Mouse (Mus musculus) cerebellum, postnatal 36 days (tissue): ENCODE data around the gene Gpc5.
"Not testable (repeated sequence)": the region's sequence is repeated elsewhere in the genome, so short reads cannot be mapped to it uniquely, and the experiment has no call there.

Experiments
- DNase-seq, 2 experiments: peaks; one replicate each; pipeline ENCODE4 v3.0.0; 2021 to 2022; ENCODE audit warnings: mixed read lengths in 2 of 2

Gene Gpc5

DNA sequence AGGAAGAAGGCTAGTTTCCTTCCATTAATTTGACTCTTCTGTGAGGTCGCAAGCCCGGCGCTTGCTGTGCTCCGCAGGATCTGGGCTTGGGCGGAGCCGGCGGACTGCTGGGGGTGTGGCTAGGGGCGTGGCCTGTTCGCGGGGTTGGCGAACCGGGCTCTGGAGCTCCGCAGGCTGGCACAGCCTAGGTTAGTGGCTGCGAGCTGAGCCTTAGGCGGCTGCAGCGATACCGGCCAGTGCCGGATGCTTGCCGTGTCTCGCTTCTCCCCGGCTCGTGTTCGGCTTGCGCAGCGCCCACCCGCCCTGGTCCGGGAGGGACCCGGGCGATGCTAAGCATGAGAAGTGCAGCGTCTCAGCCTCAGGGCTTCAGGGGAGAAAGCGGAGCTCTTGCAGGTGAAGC, at the start of gene Gpc5:
Gpc5 (plus strand) TSS at position 135 of the 400 bp plus-strand sequence.
- DNase-seq, result peak; percentile 79 to 87

DNA sequence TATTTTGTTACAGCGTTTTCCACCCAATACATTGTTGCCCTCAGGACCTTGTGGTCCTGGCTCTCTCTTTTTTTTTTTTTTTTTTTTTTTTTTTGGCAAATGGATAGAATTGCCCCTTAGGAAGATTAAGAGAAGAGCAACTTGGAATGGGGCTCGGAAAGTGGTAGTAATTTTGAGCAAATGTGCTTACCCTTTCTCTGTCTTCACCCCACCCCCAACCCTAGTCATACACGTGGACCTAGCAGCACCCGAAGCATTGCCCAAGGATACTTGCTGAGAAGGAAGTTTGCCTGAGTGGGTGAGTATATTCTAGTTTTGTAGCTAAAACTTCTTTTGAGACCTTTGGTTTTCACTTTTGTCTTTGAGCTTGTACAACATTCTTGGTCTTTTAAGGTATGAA, 49.4 kb upstream of the Gpc5 start:
- no peak for DNase-seq

DNA sequence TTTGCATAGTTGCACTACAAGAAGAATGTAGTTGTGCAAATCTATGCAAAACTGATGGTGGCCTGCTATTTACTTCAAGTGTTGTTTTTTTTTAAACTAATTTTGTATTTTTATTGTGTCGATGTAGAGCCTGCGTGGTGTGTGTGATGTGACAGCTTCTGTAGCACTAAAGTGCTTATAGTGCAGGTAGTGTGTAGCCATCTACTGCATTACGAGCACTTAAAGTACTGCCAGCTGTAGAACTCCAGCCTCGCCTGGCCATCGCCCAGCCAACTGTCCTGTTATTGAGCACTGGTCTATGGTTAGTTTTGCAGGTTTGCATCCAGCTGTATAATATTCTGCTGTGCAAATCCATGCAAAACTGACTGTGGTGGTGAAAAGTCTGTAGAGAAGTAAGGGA, 48.0 kb upstream of the Gpc5 start:
- DNase-seq, result no peak

DNA sequence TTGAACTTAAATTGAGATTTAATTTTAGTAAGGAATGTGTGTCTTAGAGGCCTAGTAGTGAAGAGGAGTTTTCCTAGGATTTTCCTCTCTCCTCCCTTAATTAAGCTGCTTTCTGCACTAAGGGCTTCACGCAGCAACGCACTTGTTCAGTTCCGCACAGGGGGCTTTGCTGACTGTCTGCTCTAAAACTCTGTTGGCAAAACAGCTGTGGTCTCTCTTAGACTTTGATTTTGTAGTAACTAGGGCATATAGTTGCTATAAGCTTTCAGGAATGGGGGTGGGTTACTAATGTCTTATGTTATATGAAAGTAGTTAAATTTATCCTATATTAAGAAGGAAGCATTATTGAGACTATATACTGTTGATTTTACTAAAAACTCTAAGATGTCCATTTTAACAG, 46.3 kb upstream of the Gpc5 start:
- no peak for DNase-seq

DNA sequence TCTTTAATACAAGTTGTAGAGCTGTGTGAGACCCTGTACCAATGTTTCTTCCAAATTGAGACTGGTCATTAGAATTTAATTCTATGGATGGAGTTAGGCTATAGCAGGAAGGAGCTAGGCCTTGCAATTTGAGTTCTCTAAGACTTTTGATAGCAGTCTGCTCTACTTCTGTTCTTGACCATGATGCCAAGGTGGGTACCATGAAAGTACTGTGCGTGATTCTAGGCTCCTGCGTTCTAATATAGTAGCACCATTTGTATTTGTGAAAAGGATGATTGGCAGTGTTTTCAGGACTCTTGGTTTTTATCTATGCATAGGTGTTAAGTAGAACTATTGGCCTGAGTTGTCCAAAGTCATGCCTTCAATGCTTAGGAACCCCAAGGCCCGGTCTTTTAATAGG, 44.7 kb upstream of the Gpc5 start:
- DNase-seq, result no peak

DNA sequence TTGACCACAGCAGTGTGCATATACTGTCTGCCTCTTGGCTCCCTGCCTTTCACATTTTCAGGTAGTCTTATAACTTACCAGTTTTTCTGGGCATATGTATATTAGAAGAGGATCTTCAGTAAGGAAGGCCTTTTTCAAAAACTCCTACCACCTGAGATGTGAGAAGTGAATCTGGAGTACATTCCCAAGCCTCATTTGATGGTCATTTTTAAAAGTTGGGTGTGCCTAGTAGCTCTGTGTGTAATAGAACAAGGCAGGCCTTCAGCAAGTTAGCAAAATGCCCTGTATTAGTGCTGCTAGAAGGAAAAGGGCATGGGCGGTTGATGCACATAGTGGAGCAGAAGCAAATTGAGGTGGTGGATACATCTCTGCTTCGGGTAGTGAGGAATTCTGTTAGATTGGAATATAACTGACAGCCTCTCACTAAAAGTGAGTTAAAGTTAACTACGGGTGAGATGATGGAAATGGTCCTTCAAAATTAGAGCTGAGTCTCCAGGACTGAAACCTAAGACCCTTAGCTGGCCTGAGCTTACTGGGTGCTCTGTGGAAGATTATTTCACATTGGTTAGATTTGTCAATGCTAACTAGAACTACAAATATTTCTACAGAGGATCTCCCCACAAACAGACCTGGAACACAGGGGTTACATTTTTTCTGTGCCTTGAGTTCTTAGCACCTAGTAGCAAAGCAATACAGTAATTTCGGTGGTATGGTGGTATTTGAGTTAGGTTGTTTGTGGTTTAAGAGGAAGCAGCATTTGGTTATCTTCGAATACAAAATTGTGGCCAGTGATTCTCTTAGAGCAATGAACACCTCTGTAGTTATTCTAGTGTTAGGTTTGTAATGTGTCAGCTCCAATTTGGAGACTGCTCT, 43.8 kb upstream of the Gpc5 start:
- no peak for DNase-seq

DNA sequence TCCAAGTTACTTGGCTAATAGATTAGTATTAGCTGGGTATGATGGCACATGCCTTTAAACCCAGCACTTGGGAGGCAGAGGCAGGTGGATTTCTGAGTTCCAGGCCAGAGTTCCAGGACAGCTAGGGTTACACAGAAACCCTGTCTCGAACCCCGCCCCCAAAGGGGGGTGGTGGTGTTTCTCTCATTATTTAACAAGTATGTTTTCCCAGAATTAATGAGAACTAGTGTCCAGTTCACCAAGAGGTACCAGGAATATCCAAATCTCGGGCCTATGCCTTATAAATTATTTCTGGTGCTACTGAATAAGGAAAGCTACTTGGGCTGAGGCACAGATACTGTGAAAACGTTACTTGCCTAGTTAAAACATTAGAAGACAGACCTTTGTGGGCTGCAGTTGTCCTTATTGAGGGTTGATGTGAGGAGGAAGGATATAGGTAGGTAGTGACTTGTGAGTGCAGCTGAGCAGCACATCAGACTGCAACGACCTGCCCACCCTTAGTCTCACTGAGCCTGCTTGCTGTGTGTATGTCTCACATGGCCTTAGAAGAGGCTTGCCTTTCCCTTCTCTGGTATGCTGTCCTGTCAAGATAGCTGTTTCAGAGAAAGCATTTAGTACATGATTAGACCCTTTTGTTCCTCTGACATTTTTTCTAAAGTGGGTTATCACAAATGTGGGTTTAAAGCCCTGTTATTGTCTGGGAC, 43.0 kb upstream of the Gpc5 start:
- DNase-seq, result no peak

DNA sequence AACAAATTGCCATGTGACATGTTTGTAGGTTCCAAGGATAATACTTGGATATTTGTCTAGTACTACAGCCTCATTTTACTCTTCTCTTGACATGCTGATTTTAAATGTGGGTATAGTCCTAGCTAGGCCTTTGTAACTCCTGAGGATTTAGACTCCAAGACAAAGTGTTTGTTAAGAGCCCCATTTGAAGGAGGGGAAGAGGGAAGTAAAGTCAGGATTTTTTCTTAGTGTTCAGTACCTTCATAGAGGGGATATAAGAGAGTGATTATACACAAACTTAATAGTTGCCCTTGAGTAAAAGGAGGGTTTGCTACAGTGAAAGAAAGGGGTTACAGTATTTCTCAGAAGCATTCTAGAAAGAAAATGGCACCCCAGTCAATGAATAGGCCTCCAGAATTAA, 42.2 kb upstream of the Gpc5 start:
- no peak for DNase-seq

DNA sequence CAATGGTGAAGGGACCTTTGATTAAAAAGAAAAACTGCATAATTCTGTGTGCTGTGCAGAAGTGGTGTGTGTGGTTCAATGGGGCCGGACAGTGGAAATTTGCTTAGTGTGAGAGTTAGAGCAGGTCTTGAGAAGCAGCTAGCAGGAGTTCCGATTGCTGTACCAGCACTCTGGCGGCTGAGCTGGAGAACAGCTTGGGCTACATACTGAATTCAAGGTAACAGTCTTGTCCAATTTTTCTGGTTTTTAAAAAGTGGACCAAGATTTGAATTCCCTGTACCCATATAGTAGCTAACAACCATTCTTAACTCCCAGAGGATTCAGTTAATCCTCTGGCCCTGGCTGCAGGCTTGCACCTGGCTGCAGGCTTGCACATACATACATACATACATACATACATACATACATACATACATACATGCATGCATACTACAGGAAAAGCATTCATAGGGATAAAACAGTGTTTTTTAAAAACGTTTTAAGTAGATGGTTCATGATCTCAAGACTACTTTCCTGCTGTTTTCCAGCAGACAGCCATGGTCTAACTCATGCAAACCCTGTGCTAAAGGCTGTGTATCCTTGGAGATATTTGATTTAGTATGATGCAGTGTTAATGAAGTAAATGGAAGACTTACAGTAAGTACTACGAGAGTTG, 40.8 kb upstream of the Gpc5 start:
- DNase-seq, result no peak

DNA sequence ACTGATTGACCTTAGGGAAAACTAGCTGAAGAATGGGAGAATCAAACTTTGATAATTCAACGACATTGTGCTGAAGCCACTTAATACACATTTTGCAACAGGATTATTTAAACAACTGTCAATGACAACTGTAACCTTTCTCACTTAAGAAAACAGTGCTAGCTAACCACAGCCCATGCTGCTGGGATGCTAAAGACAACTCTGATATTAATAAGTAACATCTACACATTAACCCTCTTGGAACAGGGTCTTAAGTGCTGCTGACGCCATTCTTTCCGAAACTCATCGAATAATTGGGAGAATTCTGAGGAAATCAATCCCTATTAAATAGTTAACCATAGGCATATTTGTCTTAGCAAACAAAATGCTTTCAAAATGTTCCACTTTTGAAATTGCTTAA, 39.6 kb upstream of the Gpc5 start:
- no peak for DNase-seq

DNA sequence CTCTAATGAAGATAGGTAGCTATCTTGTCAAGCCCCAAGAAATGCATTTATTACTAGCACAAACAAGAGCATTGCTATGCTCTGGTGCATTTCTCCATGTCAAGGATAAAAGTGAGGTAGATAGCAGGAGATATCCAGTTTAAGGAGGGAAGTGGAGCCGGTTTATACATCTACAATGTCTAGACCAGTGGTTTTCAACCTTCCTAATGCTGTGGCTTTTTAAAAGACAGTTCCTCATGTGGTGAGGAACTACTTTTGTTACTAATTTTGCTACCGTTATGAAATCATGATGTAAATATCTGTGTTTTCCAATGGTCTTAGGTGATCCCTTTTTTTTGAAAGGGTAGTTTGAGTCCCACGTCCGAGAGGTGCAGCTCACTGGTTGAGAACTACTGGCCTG, 37.8 kb upstream of the Gpc5 start:
- DNase-seq, result no peak

DNA sequence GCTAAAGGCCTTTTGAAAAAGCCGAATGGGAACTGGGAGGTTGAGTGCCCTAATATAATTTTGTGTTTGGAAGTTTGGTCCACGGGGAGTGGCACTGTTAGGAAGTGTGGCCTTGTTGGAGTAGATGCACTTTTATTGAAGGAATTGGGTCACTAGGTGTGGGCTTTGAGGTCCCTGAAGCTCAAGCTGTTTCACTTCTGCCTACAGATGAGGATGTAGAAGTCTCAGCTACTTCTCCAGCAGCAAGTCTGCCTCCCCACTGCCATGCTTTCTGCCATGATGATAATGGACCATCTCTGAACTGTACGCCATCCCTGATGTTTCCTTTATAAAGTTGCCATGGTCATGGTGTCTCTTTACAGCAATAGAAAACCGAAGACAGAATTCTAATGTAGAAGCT, 34.5 kb upstream of the Gpc5 start:
- no peak for DNase-seq

DNA sequence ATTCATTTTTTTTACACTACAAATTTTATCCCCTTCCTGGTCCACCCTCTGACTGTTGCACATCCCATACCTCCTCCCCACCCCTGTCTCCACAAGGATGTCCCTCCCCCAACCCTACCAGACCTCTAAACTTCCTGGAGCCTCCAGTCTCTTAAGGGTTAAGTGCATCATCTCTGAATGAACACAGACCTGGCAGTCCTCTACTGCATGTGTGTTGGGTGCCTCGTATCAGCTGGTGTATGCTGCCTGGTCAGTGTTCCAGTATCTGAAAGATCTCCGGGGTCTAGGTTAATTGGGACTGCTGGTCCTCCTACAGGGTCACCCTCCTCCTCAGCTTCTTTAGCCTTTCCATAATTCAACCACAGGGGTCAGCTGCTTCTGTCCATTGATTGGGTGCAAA, 25.9 kb upstream of the Gpc5 start:
- not testable (repeated sequence) for DNase-seq

DNA sequence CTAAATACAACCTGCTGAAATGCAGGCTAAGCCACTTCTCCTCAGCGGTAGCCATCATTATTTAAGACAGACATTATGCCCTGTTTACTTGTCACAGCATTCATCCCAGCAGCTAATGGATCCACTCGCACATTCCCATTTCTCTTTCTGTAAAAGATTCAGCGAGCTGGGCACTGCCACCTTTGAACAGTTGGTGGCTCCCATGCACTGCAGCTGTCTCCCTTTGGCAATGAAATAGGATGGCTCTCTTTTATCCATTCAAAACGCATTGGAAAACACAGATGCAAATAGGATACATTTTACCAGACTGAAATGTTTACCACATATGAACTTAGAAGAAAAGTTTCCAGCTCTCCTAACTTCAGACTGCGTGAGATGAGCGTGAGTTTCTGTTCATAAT, 21.5 kb upstream of the Gpc5 start:
- DNase-seq, result peak; percentile 18 to 31

DNA sequence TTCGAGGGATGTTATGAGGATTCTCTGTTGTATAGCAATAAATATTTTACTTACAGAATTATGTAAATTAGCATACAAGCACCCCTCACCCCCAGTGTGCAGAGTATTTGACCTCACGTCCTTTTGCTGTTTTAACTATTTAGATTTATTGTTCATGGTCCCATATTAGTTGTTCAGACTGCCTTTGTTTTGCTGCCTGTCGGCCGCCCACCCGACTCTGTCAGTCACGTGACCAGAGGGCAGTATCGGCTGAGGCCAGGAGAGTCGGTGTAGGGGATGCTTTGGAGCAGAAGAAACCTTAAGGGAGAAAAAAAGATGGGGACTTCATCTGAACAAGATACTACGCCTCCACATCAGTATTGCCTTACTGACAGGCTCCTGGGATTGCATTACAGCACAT, 14.7 kb upstream of the Gpc5 start:
- DNase-seq, result no peak

DNA sequence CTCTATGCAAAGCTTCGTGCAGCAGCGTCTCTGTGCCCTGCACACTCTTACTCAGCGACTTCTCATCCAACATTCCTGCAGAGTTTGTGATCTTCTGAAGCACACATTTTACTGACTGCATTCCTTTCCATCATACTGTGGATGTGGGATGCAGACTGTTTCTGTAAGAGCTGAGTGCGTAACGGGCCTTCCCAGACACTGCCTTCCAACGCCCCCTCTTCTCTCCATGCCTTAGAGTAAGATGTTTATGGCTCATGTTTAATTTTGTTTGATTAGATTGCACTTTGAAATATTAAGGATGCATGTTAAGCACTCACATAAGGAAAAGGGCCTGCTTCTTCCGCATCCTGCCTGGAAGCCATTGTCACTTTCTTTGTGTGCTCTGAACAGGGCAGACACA, 14.0 kb upstream of the Gpc5 start:
- no peak for DNase-seq

DNA sequence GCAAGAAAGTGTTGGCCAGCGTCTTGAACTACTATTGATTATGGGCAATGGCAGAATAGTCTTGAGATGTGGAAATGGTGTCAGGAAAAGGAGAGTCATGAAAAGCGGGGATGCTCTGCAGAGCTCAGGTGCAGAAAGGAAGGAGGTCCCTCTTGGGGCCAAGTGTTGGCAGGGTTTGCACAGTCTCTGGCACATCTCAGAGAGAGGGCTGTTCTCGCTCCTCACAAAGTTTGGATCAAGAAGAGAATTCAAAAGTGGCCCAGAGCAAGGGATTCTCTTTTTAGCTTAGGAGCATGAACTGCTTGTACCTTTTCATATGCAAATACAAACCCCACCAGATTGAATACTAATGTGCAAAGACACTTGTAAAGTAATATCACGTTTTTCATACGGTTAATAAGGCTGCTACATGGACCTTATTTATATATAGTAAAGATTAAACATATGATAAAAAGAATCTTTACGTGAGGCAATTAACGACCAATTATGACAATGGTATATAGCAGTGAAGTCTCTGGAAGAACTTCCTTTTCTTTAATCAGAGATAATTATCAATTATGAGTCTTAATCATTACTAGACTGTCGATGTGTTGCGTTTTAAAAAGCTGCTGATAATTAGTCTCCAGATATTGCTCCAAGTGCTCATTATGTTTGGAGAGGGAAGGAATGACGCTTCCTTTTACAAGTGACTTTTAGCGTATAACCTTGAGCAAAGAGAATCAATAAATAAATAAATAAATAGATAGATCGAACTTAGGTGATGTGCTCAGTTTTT, 10.1 kb upstream of the Gpc5 start:
- DNase-seq, result no peak

DNA sequence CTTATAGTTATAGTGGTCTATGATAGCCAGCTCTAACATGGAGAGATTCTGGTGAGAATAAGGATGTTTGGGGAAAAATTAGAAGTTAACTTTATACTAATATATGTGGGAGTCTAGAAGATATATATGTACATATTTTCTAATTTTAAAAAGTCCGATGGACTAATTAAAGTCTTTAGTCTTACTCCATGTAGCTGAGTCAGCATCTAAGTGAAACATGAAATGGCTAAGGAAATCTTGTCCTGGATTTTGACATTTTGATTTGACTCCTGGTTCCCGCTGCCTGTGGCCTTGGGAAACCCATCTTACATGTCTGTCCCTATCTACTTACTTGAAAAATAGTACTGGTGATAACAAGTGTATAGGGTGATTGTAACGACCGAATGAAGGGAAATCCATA, 1.5 kb upstream of the Gpc5 start:
- DNase-seq, result no peak

DNA sequence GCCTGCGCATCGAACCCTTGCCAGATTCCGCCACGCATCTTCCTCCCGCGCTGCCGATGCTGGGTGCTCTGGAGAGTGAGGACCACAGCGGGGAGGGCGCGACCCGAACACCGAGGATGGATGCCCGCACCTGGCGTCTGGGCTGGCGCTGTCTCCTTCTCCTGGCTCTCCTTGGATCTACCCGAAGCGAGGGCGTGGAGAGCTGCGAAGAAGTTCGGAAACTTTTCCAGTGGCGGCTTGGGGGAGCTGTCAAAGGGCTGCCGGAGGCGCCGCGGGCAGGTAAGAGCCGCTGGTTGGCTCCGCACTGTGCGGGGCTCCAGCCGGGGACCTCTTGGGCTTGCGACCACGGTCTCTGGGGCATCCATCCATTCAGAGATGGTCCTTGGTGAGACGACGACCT, 495 bp downstream of the Gpc5 start:
- no peak for DNase-seq

DNA sequence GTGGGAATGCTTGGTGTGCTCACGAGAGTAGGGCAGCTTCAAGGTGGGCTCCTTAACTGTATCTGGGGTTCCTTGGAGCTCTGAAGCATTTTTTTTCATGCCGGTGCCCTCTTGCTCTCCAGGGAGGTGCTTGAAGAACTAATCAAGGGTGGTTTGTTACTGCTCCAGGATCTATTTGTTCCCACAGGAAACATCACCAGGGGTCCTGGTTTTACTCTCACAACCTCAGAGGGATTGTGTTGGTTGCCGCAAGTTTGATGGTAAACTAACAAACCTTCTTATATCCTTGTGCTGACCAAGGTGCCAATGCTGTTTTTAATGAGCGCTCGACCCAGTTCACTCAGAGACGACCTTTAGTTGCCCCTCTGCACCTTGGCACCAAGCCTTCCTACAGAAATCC, 937 bp downstream of the Gpc5 start:
- DNase-seq, result no peak

DNA sequence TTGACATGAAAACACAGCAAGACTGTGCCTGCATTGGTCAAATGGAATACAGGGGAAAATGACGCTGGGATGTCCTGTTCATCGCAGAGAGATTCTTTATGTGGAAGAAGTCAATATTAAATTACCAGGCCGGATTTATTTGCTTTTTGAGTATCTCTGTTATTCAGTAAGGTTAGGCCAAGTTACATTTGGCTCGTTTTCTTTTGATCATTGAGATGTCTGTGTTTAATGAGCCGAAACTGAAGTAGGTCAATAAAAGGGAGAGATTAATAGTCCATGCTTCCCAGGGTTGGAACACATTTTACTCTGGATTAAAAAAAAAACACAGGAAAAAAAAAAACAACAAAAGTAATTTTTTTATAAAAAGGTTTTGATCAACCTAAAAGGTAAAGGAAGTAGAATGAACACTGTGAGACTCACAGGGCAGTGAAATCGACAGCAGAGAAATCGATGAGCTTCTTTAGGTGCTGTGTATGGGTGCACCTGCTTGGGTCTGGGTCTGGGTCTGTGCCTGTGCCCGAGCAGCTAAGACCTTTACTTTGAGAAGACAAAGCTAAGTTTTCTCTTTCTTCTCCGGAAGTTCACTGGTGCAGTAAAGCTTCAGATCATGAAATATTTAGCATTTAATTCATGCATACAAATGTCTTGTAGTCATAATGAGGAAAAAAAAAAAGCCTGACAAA, 8.7 kb downstream of the Gpc5 start:
- DNase-seq, result no peak

DNA sequence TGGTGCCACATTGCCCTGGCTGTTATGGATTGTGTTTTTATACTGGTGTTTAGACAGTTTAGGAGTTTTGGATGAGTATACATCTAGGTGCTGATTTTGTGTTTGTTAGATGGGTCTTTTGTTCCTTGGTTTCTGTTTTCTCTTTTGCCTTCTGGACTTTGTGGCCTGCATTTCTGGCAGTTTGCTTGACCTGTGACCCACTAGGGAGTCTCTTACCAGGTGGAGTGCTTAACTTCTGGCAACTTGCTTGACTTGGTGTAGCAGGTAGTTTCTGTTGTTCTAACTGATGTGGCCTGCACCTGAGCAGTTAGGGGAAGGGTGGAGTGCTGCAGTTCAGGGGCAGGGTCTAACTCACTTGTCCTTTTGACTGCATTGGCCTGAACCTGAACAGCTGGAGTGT, 14.3 kb downstream of the Gpc5 start:
- DNase-seq, result no peak

DNA sequence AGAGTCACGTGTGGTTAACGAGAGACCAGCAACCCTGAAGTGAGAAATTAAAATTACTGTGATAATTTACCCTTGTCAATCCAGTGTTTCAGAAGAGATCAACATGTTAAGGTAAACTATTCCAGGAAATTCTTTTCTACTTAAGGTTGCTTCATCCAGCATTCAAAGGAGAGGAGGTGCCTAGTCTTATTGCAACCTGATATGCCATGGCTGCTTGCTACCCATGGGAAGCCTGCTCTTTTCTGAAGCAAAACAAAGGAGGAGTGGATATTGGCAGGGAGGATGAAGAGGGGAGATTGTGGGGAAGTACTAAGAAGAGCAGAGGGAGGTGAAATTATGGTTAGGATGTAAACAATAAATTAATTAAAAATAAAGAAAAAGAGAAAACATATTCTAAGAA, 15.5 kb downstream of the Gpc5 start:
- no peak for DNase-seq
